Mouse (Mus musculus): ENCODE data around the gene Slc7a5. TPM values are rescaled to one million over a fixed set of nuclear protein-coding genes. Genes with fewer than 3 reads are reported as not detected.

The Slc7a5 gene
- polyA plus RNA-seq, 1 experiment from 2014 or later: 18.7 TPM

DNA sequence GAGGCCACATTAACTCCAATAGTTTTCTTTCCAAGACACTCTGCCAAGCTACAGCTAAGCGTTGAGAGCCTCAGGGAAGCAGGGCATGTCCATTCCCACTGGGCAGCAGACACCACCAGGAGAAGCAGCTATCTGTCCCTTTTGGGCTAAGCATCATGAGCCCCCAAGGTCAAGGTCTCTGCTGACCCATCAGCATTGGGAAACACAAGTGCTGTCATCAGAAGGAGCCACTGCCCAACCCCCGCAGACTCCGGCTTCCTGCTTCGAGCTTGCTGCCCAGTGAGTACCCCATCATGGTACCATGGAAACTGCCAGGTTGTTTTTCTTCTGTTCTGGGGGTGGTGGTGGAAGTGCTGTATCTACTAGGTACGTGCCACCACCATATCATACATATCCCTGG, 39.3 kb downstream of the Slc7a5 start:
- H3K27ac ChIP-seq (replicated peaks): no peak overlapping the region

DNA sequence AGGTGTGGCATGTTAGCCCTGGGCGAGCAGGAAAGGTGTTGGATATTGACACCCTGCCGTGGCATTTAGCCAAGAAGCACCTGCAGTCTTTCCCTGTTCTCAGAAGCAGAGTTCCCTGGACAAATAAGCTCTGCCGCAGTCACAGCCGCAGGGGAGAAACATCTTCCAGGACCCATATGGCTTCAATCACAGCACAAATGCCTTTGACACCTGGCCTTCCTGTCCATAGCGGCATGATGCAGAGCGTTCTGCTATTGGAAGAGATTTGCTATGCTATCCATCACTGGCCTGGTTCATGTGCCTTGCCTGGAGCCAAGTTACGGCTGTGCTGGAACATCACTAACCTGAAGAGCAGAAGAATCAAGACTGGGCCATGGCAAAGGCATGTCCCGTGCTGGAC, 42.1 kb downstream of the Slc7a5 start:
- Histone ChIP-seq H3K9me3 (no peaks in the 10 kb centered on the region), H3K4me1 (peaks cover 29% of the 10 kb centered on the region), H3K27me3 (replicated peaks; ENCODE audit: low read depth, poor library complexity, severe bottlenecking) (no peaks in the 10 kb centered on the region), H3K4me3 (no peak overlapping the region), H3K36me3 (replicated peaks) (no peaks in the 10 kb centered on the region), H3K27ac (replicated peaks) (no peak overlapping the region)
- DNase-seq (ENCODE audit: low spot score): peak; percentile 52
- 57% methylated on average over 8 of the region's 8 CpGs for WGBS

More for the DNA sequence above, 39.3 kb downstream of the Slc7a5 start:
- H3K36me3 ChIP-seq (replicated peaks): no peaks in the 10 kb centered on the region
- no peak overlapping the region for H3K4me3 ChIP-seq
- no peaks in the 10 kb centered on the region for H3K9me3 ChIP-seq
- WGBS: 89% methylated on average over 5 of the region's 5 CpGs
- H3K27me3 ChIP-seq (replicated peaks; ENCODE audit: low read depth, poor library complexity, severe bottlenecking): peaks cover 12% of the 10 kb centered on the region; the same call in 1 of the 2 replicates
- H3K4me1 ChIP-seq: peaks cover 25% of the 10 kb centered on the region
- no peak for DNase-seq (ENCODE audit: low spot score)

DNA sequence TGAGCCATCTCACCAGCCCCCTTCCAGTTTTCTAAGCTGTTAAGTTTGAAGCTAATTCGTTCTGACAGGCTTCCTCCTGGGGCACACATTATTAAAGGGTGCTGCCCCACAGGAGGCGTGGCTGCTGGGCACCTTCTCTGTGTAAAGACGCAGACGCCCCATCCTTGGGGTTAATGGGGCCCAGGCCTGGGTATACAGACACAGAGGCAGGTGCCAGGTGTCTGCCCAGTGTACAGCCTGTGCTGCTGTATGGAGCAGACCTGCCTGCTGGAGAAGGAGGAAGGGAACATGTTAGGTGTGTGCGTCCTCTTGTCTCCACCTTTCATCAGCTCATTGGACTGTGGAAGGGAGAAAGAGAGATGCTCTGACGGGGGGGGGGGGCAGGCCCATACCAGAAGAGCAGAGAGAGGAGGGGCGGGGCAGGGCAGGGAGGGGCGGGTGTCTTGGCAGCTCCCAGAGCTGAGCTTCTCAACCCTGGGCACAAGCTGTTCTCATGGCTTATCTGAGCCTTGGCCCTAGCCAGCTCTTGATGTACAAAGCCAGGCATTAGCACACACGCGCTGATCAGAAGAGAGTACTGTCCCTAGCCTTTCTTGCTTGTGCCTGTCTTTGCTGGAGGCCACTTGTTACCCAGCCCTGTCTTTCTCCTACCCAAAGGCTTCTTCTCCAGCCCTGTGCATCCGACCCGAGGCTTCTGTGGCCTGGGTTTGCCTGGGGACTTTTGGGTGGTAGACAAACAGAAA, 45.5 kb downstream of the Slc7a5 start:
- no peak overlapping the region for H3K4me3 ChIP-seq
- H3K27me3 ChIP-seq (replicated peaks; ENCODE audit: low read depth, poor library complexity, severe bottlenecking): no peaks in the 10 kb centered on the region
- DNase-seq (ENCODE audit: low spot score): no peak
- 69% methylated on average over 12 of the region's 12 CpGs for WGBS
- no peak overlapping the region for H3K27ac ChIP-seq (replicated peaks)
- H3K9me3 ChIP-seq: 0 out of 2 replicates have a peak, but pooled peaks cover 2% of the 10 kb centered on the region
- H3K36me3 ChIP-seq (replicated peaks): no peaks in the 10 kb centered on the region
- peaks cover 25% of the 10 kb centered on the region for H3K4me1 ChIP-seq

GRCm38 (mm10) chr8:121861276-121861675, 46.2 kb downstream of the Slc7a5 start:
- no peak overlapping the region for H3K4me3 ChIP-seq
- WGBS: 42% methylated on average over 6 of the region's 6 CpGs
- H3K36me3 ChIP-seq (replicated peaks): no peaks in the 10 kb centered on the region
- DNase-seq (ENCODE audit: low spot score): no peak
- no peaks in the 10 kb centered on the region for H3K27me3 ChIP-seq (replicated peaks; ENCODE audit: low read depth, poor library complexity, severe bottlenecking)
- peaks cover 24% of the 10 kb centered on the region for H3K4me1 ChIP-seq
- H3K27ac ChIP-seq (replicated peaks): no peak overlapping the region; the same call in 1 of the 2 replicates
- H3K9me3 ChIP-seq: 0 out of 2 replicates have a peak, but pooled peaks cover 2% of the 10 kb centered on the region

DNA sequence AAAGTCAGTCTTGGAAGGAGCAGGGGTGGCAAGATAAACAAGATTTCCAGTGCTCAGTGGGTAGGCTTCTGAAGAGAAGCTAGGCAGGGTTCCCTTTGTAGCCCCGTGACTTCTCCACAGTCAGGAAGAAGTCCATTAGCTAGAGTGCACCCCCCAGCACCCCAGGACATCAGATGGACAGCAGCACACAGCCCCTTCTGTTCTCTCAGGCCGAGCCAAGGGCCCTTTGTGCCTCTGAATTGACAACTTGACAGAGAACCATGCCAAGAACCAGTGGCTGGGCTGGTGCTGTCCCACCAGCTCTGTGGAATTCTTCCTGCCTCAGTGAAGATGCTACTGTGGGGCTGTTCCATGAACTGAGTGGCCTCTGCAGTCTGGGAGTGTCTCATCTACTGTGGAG, 49.7 kb downstream of the Slc7a5 start:
- no peak overlapping the region for H3K27ac ChIP-seq (replicated peaks)
- 0 out of 2 replicates have a peak, but pooled peaks cover 2% of the 10 kb centered on the region for H3K9me3 ChIP-seq

DNA sequence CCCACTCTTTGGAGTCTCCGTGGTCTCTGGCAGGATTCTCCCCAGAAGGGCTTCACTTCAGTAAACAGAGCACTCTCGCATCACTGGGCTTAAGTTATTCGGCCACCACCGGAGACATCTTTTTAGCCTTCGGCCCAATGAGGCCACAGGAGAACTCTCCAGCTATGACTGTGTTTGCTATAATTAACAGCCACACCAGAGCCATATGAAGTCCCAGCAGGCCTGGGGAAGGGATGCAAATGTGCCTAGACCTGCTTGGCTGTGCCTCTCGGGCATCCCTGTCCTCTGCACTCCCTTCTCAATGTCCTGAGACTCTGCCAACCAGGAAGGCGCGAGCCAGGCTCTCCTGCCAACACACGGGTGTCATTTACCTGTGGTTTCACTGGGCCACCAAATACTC, 50.2 kb downstream of the Slc7a5 start:
- H3K4me3 ChIP-seq: no peak overlapping the region
- H3K27ac ChIP-seq (replicated peaks): no peak overlapping the region
- WGBS: 59% methylated on average over 9 of the region's 9 CpGs
- H3K4me1 ChIP-seq: peaks cover 8% of the 10 kb centered on the region; the same call in 1 of the 2 replicates
- 0 out of 2 replicates have a peak, but pooled peaks cover 7% of the 10 kb centered on the region for H3K27me3 ChIP-seq (replicated peaks; ENCODE audit: low read depth, poor library complexity, severe bottlenecking)
- DNase-seq (ENCODE audit: low spot score): no peak
- 0 out of 2 replicates have a peak, but pooled peaks cover 2% of the 10 kb centered on the region for H3K9me3 ChIP-seq
- H3K36me3 ChIP-seq (replicated peaks): no peaks in the 10 kb centered on the region

More for the DNA sequence above, 49.7 kb downstream of the Slc7a5 start:
- no peak overlapping the region for H3K4me3 ChIP-seq
- peaks cover 11% of the 10 kb centered on the region; the same call in 1 of the 2 replicates for H3K4me1 ChIP-seq
- 0 out of 2 replicates have a peak, but pooled peaks cover 6% of the 10 kb centered on the region for H3K27me3 ChIP-seq (replicated peaks; ENCODE audit: low read depth, poor library complexity, severe bottlenecking)
- H3K36me3 ChIP-seq (replicated peaks): no peaks in the 10 kb centered on the region
- 39% methylated on average over 2 of the region's 2 CpGs for WGBS
- no peak for DNase-seq (ENCODE audit: low spot score)

GRCm38 (mm10) chr8:121856071-121856746, 51.3 kb downstream of the Slc7a5 start:
- 0 out of 2 replicates have a peak, but pooled peaks cover 2% of the 10 kb centered on the region for H3K9me3 ChIP-seq

DNA sequence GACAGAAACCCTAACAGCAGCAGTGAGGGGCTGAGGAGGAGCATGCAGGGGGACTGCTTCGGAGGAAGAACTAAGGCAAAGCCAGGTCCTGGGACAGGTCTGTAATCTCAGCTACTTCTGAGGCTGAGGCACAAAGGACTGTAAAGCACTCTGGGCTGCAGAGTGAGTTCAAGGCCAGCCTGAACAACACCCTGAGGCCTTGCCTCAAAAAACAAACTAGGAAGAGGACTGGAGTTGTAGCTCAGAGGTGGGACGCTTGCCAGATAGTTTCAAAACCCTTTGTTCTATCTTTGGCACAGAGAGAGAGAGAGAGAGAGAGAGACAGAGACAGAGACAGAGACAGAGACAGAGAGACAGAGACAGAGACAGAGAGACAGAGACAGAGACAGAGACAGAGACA, 53.9 kb downstream of the Slc7a5 start:
- H3K36me3 ChIP-seq (replicated peaks): no peaks in the 10 kb centered on the region
- no peak overlapping the region for H3K4me3 ChIP-seq
- H3K27ac ChIP-seq (replicated peaks): no peak overlapping the region
- H3K4me1 ChIP-seq: peaks cover 19% of the 10 kb centered on the region
- H3K9me3 ChIP-seq: no peaks in the 10 kb centered on the region
- 0 out of 2 replicates have a peak, but pooled peaks cover 12% of the 10 kb centered on the region for H3K27me3 ChIP-seq (replicated peaks; ENCODE audit: low read depth, poor library complexity, severe bottlenecking)
- 87% methylated on average over 2 of the region's 2 CpGs for WGBS
- no peak for DNase-seq (ENCODE audit: low spot score)

More at GRCm38 (mm10) chr8:121856071-121856746, 51.3 kb downstream of the Slc7a5 start:
- DNase-seq (ENCODE audit: low spot score): no peak
- H3K4me3 ChIP-seq: no peak overlapping the region
- H3K4me1 ChIP-seq: peaks cover 11% of the 10 kb centered on the region
- H3K27me3 ChIP-seq (replicated peaks; ENCODE audit: low read depth, poor library complexity, severe bottlenecking): 0 out of 2 replicates have a peak, but pooled peaks cover 12% of the 10 kb centered on the region
- WGBS: 83% methylated on average over 14 of the region's 14 CpGs
- no peaks in the 10 kb centered on the region for H3K36me3 ChIP-seq (replicated peaks)
- H3K27ac ChIP-seq (replicated peaks): no peak overlapping the region

- no peak for DNase-seq (ENCODE audit: low spot score)
- WGBS: 60% methylated on average over 7 of the region's 7 CpGs
- no peak overlapping the region for H3K27ac ChIP-seq (replicated peaks)
- H3K27me3 ChIP-seq (replicated peaks; ENCODE audit: low read depth, poor library complexity, severe bottlenecking): 0 out of 2 replicates have a peak, but pooled peaks cover 12% of the 10 kb centered on the region
- H3K9me3 ChIP-seq: no peaks in the 10 kb centered on the region
- H3K36me3 ChIP-seq (replicated peaks): no peaks in the 10 kb centered on the region
- peaks cover 19% of the 10 kb centered on the region for H3K4me1 ChIP-seq
- H3K4me3 ChIP-seq: no peak overlapping the region
These were observed 55.0 kb downstream of the Slc7a5 start for GRCm38 (mm10) chr8:121852464-121852863.

DNA sequence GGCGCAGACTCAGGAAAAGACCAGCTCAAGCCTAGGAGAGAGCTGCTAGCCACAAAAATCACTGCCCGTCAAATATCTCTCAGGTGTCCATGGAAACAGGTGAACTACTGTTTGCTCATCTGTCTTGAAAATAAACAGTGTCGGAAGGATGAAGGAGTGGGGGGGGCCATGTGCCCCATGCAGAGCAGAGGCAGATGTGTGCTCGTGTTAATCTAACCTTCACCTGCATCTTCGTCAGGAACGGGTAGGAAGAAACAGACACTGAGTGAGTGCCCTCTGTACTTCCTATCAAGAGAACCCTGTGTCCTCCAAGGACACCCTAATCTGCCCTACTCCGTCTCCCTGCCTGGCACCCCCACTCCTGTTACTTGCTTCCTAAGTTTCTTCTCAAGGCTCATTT, 55.8 kb downstream of the Slc7a5 start:
- no peak for DNase-seq (ENCODE audit: low spot score)
- Histone ChIP-seq H3K4me3 (no peak overlapping the region), H3K27me3 (replicated peaks; ENCODE audit: low read depth, poor library complexity, severe bottlenecking) (0 out of 2 replicates have a peak, but pooled peaks cover 12% of the 10 kb centered on the region), H3K27ac (replicated peaks) (peak overlapping the region; percentile 86), H3K9me3 (no peaks in the 10 kb centered on the region), H3K4me1 (peaks cover 19% of the 10 kb centered on the region), H3K36me3 (replicated peaks) (no peaks in the 10 kb centered on the region)
- whole genome bisulfite sequencing: 53% methylated on average over 7 of the region's 7 CpGs

DNA sequence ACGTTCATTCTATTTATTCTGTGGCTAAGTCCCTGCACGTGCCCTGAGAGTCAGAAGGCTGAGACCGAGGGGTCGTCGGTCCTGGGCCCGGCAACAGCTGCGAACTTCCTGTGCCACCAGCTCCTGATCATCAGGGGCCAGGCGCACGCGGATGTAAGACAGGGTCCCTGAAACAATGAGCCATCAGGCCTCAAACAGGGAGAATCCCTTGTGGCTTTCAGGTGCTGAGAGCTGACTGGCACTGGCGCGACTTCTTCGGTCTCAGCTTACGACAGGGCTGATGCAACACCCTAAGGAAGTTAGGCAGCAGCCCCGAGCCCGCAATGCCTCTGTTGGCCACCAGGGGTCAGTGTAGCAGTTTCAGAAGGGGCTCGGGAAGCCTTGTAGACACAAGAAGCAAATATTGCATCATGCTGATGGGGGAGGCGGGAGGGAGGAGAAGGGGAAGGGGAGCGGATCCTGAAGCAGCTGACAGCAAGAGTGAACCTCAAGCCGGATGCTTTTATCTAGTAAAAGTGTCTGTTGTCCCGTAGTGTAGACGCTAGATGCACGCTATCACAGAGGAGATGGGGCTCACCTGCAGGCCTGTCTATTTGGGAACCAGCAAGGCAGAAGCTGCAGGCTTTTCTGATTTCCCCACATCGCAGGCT, 56.5 kb downstream of the Slc7a5 start:
- Histone ChIP-seq H3K27me3 (replicated peaks; ENCODE audit: low read depth, poor library complexity, severe bottlenecking) (0 out of 2 replicates have a peak, but pooled peaks cover 12% of the 10 kb centered on the region), H3K4me3 (peak overlapping the region; percentile 51)
- 5% methylated on average over 24 of the region's 24 CpGs for WGBS

GRCm38 (mm10) chr8:121850436-121850820, 57.1 kb downstream of the Slc7a5 start:
- H3K9me3 ChIP-seq: no peaks in the 10 kb centered on the region
- 0 out of 2 replicates have a peak, but pooled peaks cover 12% of the 10 kb centered on the region for H3K27me3 ChIP-seq (replicated peaks; ENCODE audit: low read depth, poor library complexity, severe bottlenecking)
- peaks cover 19% of the 10 kb centered on the region for H3K4me1 ChIP-seq
- no peak for DNase-seq (ENCODE audit: low spot score)
- H3K36me3 ChIP-seq (replicated peaks): peaks cover 3% of the 10 kb centered on the region
- WGBS: 37% methylated on average over 12 of the region's 12 CpGs
- peak overlapping the region; percentile 86 for H3K27ac ChIP-seq (replicated peaks)
- H3K4me3 ChIP-seq: peak overlapping the region; percentile 51

More for the DNA sequence above, 56.5 kb downstream of the Slc7a5 start:
- Histone ChIP-seq H3K36me3 (replicated peaks) (no peaks in the 10 kb centered on the region), H3K9me3 (no peaks in the 10 kb centered on the region), H3K27ac (replicated peaks) (peak overlapping the region; percentile 86), H3K4me1 (peaks cover 19% of the 10 kb centered on the region)
- DNase-seq (ENCODE audit: low spot score): peak; percentile 98
